Mouse (Mus musculus): ENCODE data around the gene Hist1h2be.

- TF ChIP-seq CTCF (IDR thresholded peaks at IDR 0.05) (no peak), EP300 (IDR thresholded peaks at IDR 0.05) (no peak)
These were observed 28.3 kb downstream of the Hist1h2be start for GRCm38 (mm10) chr13:23592614-23593013.
